Mouse (Mus musculus): Measurements from ENCODE around the gene Trim80.
"Not testable (repeated sequence)": the region's sequence is repeated elsewhere in the genome, so short reads cannot be mapped to it uniquely, and the experiment has no call there.

Trim80 gene

DNA sequence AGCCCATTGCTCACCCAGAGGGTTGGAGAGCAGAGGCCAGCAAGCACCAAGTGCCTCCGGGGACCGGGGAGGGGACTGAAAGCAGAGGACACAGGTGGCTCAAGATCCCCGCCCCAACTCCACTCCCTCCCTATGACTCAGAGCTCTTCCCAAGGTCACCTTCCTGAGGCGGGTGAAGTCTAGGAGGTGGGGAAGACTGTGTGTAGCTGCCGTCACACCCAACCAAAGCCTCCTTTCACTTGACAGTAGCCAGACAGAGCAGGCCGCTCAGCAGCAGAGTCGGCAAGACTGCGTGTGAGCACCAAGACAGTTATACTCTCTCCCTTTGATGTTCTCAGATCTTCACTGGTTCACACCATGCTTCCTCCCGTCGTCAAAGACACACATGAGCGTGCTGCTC lies 23.1 kb downstream of the Trim80 start:
- DNase-seq = no peak

DNA sequence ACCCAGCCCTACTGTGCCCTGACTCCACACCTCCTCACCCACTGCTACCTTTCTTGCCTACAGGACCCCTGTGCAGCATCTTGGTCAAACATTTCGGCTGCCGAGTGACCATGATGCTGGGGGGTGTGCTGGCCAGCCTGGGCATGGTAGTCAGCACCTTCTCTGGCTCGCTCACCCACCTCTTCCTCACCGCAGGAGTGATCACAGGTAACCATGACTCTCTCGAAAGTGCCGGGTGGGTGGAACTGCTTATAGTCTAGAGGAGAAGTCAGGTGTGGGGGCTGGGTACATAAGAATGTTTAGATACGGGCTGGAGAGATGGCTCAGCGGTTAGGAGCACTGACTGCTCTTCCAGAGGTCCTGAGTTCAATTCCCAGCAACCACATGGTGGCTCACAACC lies 24.5 kb downstream of the Trim80 start:
- DNase-seq = no peak

DNA sequence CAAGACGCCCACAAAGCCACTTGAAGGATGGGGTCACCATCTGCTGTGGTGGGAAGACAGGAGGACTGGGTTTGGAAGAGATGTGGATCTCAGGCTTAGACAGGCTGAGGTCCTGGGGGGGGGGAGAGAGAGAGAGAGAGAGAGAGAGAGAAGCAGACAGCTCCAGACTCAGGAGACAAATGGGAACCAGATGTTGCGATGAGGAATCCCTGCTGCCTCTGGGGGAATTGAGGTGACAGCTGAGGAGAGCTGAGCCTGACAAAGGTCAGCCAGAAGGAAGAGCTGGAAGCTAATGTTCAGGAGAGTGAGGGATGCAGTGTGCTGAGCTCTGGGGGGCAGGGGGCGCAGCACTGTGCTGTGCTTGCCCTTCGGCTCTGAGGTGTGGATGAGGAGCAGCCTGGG lies 26.9 kb downstream of the Trim80 start:
- DNase-seq = no peak

DNA sequence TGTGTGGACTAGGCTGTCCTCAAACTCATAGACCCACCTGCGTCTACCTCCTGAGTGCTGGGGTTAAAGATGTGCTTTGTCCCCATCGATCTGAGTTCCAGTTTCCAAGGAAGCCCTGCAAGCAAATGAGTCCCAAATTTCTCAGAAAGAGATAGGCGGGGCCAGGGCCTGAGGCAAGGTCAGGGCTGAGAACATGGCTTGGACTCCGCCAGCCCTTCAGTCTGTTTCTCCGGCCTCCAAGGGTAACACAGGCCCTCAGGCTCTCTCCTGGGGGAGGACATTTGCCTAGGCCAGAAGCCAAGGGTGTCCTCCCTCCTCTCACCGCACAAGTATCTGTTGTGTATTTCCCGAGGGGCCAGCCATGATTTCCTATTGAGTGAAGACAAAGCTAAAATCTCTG lies 31.8 kb downstream of the Trim80 start:
- no peak for DNase-seq

DNA sequence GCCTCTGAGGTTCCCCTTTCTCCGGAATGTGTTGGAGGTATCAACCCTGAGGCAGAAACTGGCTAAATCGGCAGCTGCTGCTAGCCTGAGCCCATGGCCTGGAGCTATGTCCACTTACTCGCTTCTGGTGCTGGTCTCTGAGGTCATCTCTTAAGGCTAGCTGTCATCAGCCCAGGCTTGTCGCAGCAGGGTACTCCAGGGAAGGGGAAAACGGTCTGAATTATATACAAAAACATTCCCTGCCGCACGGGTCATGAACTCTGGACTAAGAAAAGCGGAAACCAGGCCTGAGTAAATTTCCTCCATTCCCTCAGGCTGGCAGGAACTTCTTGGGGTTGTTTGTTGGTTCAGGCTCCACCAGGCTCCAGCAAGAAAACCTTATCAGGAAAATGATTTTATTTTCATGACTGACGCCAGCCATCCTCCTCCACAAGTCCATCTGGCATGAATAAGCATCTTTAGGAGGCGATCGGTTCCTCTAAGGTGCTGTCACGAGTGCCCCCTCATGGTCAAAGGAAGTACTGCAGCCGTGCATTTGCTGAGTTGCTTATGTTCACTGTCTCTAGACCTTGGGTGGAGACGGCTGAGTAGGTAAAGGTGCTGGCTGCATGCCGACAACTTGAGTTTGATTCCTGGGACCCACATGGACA lies 33.4 kb downstream of the Trim80 start:
- DNase-seq = peak; percentile 93 to 94

DNA sequence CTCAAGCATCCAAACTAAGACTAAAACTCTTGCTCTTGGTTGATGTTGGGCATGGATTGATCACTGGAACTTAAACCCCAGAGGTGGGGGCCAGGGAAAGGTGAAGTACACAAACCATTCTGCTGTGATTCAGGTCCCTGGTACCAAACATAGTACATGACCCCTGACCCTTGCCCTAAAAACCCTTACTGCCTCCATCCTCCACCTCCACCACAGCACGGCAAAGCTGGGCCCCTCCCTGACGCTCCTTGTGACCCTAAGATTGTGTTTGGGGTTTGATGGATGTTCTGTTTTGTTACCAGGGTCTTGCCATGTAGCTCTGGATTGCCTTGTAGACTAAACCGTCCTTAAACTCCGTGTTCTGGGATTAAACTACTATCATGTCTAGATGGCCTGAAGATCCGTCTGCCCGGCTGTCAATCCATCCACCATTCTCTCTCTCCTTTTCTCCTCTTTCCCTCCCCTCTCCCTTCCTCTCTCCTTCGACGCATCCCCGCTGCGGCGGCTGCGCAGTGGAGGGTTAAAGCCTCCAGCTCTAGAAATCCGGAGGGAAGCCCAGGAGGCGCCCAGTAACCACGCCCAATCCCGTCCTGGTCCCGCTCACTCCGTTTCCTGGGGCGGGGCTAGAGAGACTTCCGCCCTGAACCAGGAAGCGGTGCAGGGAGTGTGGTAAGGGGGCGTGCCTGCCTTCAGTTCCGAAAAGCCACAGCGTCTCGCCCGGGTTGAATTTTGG lies 34.8 kb downstream of the Trim80 start, which contains the start of gene Armc7:
Gene Armc7, plus strand, starts transcription at position 643 of the 733 bp plus-strand sequence.
- DNase-seq = peak; percentile 91

DNA sequence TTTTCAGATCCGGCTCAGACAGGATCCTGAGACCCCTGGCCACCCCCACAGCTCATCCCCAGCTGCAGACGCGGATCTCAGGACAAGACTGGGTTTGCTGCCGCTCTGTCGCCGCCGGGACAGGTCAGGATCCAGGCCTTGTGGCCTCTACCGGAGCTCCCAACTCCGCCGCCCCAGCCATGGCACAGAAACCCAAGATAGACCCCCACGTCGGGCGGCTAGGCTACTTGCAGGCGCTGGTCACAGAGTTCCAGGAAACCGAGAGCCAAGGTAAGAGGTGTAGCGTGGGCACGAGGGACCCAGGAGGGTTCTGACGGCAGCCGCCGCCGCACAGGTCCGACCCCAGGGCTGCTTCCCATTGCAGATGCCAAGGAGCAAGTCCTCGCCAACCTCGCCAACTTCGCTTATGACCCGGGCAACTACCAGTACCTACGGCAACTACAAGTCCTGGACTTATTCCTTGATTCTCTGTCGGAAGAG lies 35.5 kb downstream of the Trim80 start:
- DNase-seq = no peak

DNA sequence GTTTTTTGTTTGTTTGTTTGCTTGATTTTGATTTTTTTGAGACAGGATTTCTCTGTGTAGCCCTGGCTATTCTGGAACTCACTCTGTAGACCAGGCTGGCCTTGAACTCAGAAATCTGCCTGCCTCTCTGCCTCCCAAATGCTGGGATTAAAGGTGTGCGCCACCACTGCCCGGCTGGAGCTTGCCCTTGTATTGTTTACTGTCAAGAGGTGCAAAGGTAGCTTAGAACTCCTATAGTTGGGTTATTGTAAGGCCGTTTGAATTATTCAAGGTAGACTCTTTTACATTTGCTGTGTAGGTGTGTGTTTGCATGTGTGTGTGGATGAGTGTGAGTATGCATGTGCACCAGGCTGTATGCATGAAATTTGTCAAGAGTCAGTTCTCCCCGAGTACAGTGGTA lies 36.3 kb downstream of the Trim80 start:
- DNase-seq = not testable (repeated sequence)

DNA sequence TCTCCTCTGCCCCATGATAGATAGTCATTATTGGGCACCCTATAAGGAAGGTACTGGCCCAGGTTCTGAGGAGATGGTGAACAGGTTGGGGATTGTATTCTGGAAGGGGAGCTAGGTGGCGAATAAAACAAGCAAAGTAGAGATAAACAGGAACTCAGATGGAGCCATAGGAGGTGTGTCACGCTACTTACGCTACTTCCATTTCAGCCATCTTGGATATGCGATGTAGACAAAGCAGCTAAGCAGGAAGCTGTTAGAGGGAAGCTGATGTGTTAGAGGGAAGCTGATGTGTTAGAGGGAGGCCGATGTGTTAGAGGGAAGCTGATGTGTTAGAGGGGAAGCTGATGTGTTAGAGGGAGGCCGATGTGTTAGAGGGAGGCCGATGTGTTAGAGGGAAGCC lies 37.0 kb downstream of the Trim80 start:
- DNase-seq = not testable (repeated sequence)

DNA sequence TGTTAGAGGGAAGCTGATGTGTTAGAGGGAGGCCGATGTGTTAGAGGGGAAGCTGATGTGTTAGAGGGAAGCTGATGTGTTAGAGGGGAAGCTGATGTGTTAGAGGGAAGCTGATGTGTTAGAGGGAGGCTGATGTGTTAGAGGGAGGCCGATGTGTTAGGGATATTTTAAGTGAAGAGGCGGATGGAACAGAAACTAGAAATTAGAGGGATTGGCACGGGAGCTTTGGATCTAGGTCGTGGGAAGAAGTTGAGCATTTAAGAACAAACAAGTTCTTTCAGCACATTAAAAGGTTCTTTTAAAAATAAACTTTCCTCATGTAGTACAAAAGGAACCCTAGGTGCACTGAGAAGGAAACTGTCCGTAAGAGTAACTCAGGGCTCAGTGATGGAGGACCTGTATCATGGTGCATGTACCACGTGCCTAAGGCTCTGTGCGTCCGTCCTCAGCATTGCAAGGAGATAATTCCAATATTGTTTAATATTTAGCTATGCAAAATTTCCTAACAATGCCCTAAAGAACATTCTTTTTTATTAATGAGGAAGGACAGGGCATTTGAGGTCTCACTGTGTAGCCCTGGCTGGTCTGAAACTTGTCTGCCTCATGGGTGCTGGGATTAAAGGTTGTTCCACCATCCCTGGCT lies 38.1 kb downstream of the Trim80 start:
- no peak for DNase-seq

DNA sequence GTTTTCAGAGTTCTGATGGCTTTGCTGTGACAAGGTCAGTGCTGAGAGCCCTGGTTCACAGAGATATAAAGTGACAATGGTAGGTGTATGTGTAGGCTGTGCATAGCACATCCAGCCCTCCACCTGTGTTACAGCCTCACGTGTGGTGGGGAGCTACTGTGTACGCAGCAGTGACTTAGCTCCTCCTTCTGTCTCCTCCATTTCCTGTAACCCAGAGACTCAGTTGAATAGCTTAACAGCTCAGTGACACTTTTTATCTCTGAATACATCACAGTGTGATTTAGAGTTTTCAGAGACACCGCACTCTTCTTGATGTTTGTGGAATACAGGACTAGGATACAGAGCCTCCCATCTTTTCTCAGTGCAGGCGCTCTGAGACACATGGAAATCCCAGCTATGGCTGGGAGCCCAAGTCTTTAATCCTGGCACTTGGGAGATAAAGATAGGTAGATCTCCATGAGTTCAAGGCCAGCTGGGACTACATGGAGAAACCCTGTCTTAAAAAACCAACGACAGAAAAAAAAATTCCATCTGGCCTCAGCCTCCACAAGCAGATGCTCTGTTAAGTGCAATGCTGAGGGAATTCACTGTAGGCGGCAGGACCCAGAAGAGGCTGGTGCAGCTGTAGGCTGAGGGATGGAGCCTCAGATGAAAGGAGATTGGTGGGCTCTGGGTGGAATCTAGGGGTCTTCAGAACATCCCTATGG lies 41.4 kb downstream of the Trim80 start:
- DNase-seq = no peak

DNA sequence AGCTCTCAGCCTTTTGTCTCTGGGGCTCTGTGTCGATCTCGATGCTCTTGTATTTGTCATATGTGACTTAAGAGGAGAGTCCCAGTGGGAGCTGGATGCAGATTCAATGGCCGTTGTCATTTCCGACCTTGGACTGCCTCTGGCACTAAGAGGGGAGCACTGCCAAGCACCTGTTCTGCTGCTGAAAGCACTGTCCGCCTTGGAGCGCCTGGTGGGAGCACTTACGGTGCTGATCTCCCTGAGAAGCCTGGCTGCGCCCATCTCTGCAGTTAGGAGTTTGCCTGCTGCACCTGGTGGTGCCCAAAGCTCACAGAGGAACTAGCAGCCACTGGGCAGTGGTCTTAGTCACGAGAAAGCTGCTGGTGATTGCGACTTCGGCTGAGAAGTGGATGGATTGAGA lies 42.9 kb downstream of the Trim80 start:
- no peak for DNase-seq

DNA sequence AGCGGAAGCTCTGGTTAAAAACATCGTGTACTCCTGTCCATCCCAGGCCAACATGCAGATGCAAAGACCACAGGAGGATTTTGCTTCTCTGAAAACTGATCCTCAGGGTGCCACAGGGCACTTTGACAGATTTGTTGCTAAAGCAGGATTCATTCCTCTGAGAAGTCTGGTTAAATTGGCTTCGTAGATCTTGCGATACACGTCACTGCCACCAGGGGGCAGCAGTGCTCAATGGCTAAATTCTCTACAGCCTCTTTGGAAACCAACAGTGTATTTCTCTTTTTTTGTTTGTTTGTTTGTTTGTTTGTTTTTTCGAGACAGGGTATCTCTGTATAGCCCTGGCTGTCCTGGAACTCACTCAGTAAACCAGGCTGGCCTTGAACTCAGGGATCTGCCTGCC lies 43.4 kb downstream of the Trim80 start:
- DNase-seq = peak; percentile 90 to 91

DNA sequence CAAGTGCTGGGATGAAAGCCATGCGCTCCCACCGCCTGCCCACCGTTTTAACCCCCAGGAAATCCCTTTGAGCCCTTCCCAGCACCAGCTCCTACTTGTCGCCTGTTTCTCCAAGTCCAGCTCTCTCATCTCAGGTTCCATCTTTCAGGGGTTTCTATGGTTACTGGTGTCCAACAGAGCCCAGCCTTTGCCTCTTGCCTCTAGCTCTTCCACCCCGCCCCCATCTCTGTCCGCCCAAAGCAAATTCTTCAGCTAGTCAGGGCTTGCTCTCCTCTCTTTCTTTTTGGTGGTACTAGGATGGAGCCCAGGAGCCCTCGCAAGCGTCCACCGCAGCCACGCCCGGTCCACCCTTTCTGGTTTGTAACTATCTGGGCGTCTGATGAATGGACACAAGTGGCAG lies 44.8 kb downstream of the Trim80 start:
- no peak for DNase-seq

DNA sequence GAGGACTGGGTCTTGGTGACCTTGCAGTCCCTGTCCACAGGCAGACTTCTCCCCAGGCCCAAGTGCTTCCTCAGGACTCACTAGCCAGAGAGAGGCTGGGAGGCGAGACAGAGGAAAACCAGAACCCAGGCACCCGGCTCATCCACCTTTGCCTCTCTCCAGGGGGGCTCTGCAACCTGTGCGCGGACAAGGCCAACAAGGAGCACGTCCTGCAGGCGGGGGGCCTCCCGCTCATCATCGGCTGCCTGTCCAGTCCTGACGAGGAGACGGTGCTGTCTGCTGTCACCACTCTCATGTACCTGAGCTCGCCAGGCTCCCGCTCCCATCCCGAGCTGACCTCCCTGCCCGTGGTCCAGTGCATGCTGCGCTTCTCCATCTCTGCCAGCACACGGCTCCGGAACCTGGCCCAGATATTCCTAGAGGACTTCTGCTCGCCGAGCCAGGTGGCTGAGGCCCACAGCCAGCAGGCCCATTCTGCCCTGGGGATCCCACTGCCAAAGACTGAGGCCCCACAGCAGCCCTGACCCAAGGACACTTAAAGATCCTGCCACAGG lies 48.3 kb downstream of the Trim80 start:
- DNase-seq = no peak

DNA sequence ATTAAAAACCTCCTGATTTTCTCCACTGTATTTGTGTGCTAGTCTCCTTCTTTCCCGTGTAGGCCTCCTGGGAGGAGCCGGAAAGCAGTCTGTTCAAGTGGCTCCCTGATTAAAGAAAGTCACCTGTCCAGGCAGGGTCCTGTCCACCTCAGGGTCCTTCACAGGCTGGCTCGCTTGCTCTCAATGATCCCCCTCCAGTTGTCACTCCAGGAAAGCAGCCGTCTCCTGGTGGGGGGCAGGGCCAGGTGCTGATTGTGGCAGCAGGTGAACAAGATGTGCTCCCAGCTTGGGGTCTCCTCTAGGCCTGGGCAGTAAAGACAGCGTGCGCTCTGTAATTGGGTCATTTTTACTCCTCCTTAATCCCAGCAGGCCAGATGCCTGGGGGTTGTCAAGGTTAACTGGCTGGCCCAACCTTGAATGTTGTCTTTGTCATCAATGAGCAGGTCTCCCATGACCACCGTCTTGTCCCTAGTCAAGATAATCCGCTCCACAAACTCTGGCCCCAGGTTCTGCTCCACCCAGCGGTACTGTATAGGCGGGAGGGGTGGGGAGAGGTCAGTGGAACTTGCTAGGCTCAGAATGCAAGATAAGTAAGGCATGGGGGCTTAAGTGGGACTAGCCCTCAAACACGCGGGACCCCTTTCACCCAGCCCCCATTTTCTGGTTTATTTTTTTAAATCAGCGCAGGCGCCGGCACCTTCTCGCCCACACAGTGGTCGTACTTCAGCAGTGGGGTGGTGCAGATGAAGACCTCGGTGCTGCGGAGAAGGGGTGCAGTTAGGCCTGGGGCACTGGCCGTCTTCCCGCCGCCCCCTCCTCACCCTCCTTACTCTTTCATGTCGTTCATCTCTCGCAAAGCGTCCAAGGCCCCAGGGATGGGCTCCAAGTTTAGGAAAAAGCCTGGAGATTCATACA lies 50.4 kb downstream of the Trim80 start:
- no peak for DNase-seq

DNA sequence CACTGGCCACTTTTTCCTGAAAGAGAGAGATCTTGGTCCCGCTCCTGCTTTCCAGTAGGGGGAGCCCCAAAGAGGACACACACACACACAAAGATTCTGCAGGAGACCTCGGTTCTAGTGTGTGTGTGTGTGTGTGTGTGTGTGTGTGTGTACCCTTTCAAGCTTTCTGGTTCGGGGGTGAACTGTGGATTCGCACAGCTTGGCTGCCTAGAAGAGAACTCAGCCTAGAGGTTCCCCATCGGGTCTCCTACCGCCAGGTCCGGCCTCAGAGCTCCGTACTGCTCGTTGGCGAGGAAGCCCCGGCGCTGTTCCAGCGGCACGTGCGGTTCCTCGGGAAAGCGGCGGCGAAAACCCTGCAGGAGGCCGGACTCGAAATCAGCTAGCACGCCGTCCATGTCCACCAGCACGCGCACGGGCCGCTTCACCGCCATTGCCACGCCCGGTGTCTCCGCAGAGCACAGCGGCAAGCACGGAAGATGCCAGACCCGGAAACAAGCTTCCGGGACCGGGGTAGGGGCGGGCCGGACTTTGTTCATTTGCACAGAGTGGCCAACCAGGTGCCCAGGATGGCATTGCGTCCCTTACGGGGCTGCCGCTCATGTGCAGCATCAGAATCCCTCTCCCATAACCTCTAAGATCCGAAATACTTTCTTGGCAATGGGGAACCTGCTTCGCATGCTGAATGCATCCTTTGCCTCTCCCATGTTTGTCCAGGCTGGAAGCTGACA lies 51.2 kb downstream of the Trim80 start, which contains the start of gene Nt5c:
Gene Nt5c, minus strand, starts transcription at position 507 of the 728 bp plus-strand sequence.
- DNase-seq = peak; percentile 85 to 86

DNA sequence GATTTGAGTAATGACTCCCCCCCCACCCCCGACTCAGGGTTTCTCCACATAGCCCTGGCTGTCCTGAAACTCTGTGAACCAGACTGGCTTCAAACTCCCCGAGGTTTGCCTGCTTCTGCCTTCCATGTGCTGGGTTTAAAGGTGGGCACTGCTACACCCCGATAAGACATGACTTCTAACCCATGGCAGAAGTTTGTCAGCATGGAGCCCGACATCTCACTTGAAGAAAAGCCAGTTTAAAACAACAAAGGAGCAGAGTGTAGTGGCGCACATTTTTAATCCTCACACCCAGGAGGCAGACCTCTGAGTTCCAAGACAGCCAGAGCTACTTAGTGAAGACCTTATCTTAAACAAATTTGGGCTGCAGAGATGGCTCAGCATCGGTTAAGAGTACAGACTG lies 52.0 kb downstream of the Trim80 start:
- no peak for DNase-seq

DNA sequence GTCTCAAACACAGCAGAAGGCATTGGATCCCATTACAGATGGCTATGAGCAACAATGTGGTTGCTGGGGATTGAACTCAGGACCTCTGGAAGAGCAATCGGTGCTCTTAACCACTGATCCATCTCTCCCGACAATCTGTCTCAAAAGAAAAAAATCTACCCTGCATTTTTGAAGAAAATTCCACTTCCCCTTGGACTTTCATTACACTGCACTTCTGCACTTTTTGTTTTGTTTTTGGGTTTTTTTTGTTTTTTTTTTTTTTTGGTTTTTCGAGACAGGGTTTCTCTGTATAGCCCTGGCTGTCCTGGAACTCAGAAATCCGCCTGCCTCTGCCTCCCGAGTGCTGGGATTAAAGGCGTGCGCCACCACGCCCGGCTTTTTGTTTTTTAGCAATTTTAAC lies 56.2 kb downstream of the Trim80 start:
- not testable (repeated sequence) for DNase-seq

Measured in B cell, adult 2 months (primary cell).